Mouse (Mus musculus): ENCODE results near the gene D5Ertd579e.

- no peak for TF ChIP-seq CTCF (IDR thresholded peaks at IDR 0.05; ENCODE audit: extremely low read depth, insufficient read depth, insufficient read length, insufficient replicate concordance)
- TF ChIP-seq POLR2A (IDR thresholded peaks at IDR 0.05; ENCODE audit: low read depth, low read length), result no peak
These were observed 23.8 kb upstream of the D5Ertd579e start for GRCm38 (mm10) chr5:36719601-36720000.
